Mouse (Mus musculus) hindbrain, embryonic 15.5 days (tissue): ENCODE measurements around the gene Lamc2. TPM values are rescaled to one million over a fixed set of nuclear protein-coding genes. Genes with fewer than 3 reads are reported as not detected.
A peak's percentile ranks its signal among the peaks of the same experiment; 100 is the strongest.

Experiments
- ATAC-seq: fragments of 200-750 bp; cut with Nextera tagmentation; 2 replicates; pipeline ENCODE4 v1.8.0; 2017; ENCODE audit warnings: low read depth, moderate number of reproducible peaks, moderate TSS enrichment; ENCODE audit not compliant: low FRiP score
- H3K27ac ChIP-seq: fragments of 300-500 bp; sonication (generic); replicated peaks from 2 replicates; pipeline ENCODE4 v1.5.1; 2015; ENCODE audit warnings: mild to moderate bottlenecking, inconsistent platforms
- H3K27me3 ChIP-seq: fragments of 300-500 bp; sonication (generic); 2 replicates; pipeline ENCODE4 v1.6.1; 2015; ENCODE audit warnings: control low read depth, inconsistent platforms
- H3K36me3 ChIP-seq: fragments of 300-500 bp; sonication (generic); 2 replicates; pipeline ENCODE4 v1.6.1; 2015; ENCODE audit warnings: control low read depth, inconsistent platforms
- H3K4me1 ChIP-seq: fragments of 300-500 bp; sonication (generic); replicated peaks from 2 replicates; pipeline ENCODE4 v1.6.1; 2015; ENCODE audit warnings: control low read depth, inconsistent platforms
- H3K4me2 ChIP-seq: fragments of 300-500 bp; sonication (generic); 2 replicates; pipeline ENCODE4 v1.6.1; 2015; ENCODE audit warnings: moderate library complexity, mild to moderate bottlenecking, inconsistent platforms
- H3K4me3 ChIP-seq: fragments of 300-500 bp; sonication (generic); 2 replicates; pipeline ENCODE4 v1.5.1; 2015; ENCODE audit warnings: mild to moderate bottlenecking, inconsistent platforms
- H3K9ac ChIP-seq: fragments of 300-500 bp; sonication (generic); 2 replicates; pipeline ENCODE4 v1.6.1; 2015; ENCODE audit warnings: inconsistent platforms
- H3K9me3 ChIP-seq: fragments of 300-500 bp; sonication (generic); 2 replicates; pipeline ENCODE4 v1.6.1; 2016; ENCODE audit warnings: control low read depth, inconsistent platforms
- WGBS: fragments of 180-500 bp; shearing (Covaris S2); methylation state at CpG from one replicate; pipeline ENCODE4 v1.1.7; 2015; 5-methylcytosine and 5-hydroxymethylcytosine counted together
- polyA plus RNA-seq: library from polyadenylated mRNA; unstranded; fragments of >200 nt; fragmentation: Nextera tagmentation; extraction: Ambion mirVana; gene quantifications from 2 replicates; pipeline ENCODE4 v1.2.1, GENCODE M21; 2015

Lamc2 gene
- polyA plus RNA-seq, 1 experiment from 2014 or later: 2.8 TPM

GRCm38 (mm10) chr1:153202195-153202594 lies 15.9 kb upstream of the Lamc2 start:
- Histone ChIP-seq H3K27me3 (no peaks in the 10 kb centered on the region), H3K9me3 (no peaks in the 10 kb centered on the region), H3K36me3 (no peaks in the 10 kb centered on the region), H3K4me3 (no peak overlapping the region), H3K4me2 (no peak overlapping the region), H3K4me1 (0 out of 2 replicates have a peak, but pooled peaks cover 6% of the 10 kb centered on the region), H3K27ac (no peak overlapping the region), H3K9ac (no peak overlapping the region)
- ATAC-seq: no peak
- WGBS: 17% methylated on average over 8 of the region's 8 CpGs

GRCm38 (mm10) chr1:153201448-153201847 lies 15.2 kb upstream of the Lamc2 start:
- WGBS: 38% methylated on average over 14 of the region's 14 CpGs
- ATAC-seq: no peak
- no peaks in the 10 kb centered on the region for H3K27me3 ChIP-seq
- H3K9me3 ChIP-seq: no peaks in the 10 kb centered on the region
- no peak overlapping the region for H3K4me3 ChIP-seq
- H3K9ac ChIP-seq: no peak overlapping the region
- H3K27ac ChIP-seq: no peak overlapping the region
- no peak overlapping the region for H3K4me2 ChIP-seq
- no peaks in the 10 kb centered on the region for H3K36me3 ChIP-seq
- H3K4me1 ChIP-seq: 0 out of 2 replicates have a peak, but pooled peaks cover 6% of the 10 kb centered on the region

- H3K27me3 ChIP-seq: no peaks in the 10 kb centered on the region
- H3K4me2 ChIP-seq: no peak overlapping the region
- no peak overlapping the region for H3K9ac ChIP-seq
- H3K36me3 ChIP-seq: no peaks in the 10 kb centered on the region
- H3K4me1 ChIP-seq: 0 out of 2 replicates have a peak, but pooled peaks cover 7% of the 10 kb centered on the region
- no peak for ATAC-seq
- H3K4me3 ChIP-seq: no peak overlapping the region
- no peaks in the 10 kb centered on the region for H3K9me3 ChIP-seq
- H3K27ac ChIP-seq: no peak overlapping the region
- WGBS: 87% methylated on average over 3 of the region's 3 CpGs
Measured at GRCm38 (mm10) chr1:153197316-153197850, 11.1 kb upstream of the Lamc2 start.

GRCm38 (mm10) chr1:153192945-153193344 lies 6.7 kb upstream of the Lamc2 start:
- ATAC-seq: no peak
- H3K4me2 ChIP-seq: no peak overlapping the region
- no peaks in the 10 kb centered on the region for H3K36me3 ChIP-seq
- peaks cover 15% of the 10 kb centered on the region; the same call in 1 of the 2 replicates for H3K4me1 ChIP-seq
- H3K9ac ChIP-seq: no peak overlapping the region
- H3K9me3 ChIP-seq: no peaks in the 10 kb centered on the region
- no peak overlapping the region for H3K27ac ChIP-seq
- no peak overlapping the region for H3K4me3 ChIP-seq
- 0 out of 2 replicates have a peak, but pooled peaks cover 3% of the 10 kb centered on the region for H3K27me3 ChIP-seq
- 77% methylated on average over 6 of the region's 6 CpGs for WGBS

- Histone ChIP-seq H3K27ac (peak overlapping the region; percentile 45; the same call in 1 of the 2 replicates), H3K4me3 (no peak overlapping the region), H3K9me3 (no peaks in the 10 kb centered on the region), H3K27me3 (0 out of 2 replicates have a peak, but pooled peaks cover 6% of the 10 kb centered on the region), H3K4me1 (peaks cover 15% of the 10 kb centered on the region; the same call in 1 of the 2 replicates), H3K4me2 (no peak overlapping the region), H3K9ac (no peak overlapping the region), H3K36me3 (no peaks in the 10 kb centered on the region)
- ATAC-seq: no peak
- 77% methylated on average over 4 of the region's 4 CpGs for WGBS
Measured at GRCm38 (mm10) chr1:153192379-153192778, 6.1 kb upstream of the Lamc2 start.

- H3K27ac ChIP-seq: peak overlapping the region; percentile 45; the same call in 1 of the 2 replicates
- H3K4me3 ChIP-seq: no peak overlapping the region
- H3K36me3 ChIP-seq: no peaks in the 10 kb centered on the region
- no peak overlapping the region for H3K9ac ChIP-seq
- peaks cover 8% of the 10 kb centered on the region for H3K27me3 ChIP-seq
- H3K4me2 ChIP-seq: peak overlapping the region; percentile 14
- peak; percentile 74 for ATAC-seq
- WGBS: 4% methylated on average over 5 of the region's 5 CpGs
- H3K4me1 ChIP-seq: peaks cover 15% of the 10 kb centered on the region; the same call in 1 of the 2 replicates
- H3K9me3 ChIP-seq: no peaks in the 10 kb centered on the region
Measured at GRCm38 (mm10) chr1:153191943-153192329, 5.7 kb upstream of the Lamc2 start.

GRCm38 (mm10) chr1:153191237-153191942 lies 5.1 kb upstream of the Lamc2 start:
- H3K9ac ChIP-seq: no peak overlapping the region
- ATAC-seq: no peak
- WGBS: 30% methylated on average over 15 of the region's 15 CpGs
- H3K27me3 ChIP-seq: peaks cover 13% of the 10 kb centered on the region
- H3K36me3 ChIP-seq: no peaks in the 10 kb centered on the region
- peaks cover 15% of the 10 kb centered on the region; the same call in 1 of the 2 replicates for H3K4me1 ChIP-seq
- H3K9me3 ChIP-seq: no peaks in the 10 kb centered on the region
- H3K27ac ChIP-seq: peak overlapping the region; percentile 45; the same call in 1 of the 2 replicates
- no peak overlapping the region for H3K4me3 ChIP-seq
- H3K4me2 ChIP-seq: peak overlapping the region; percentile 14

- H3K4me3 ChIP-seq: no peak overlapping the region
- 83% methylated on average over 3 of the region's 3 CpGs for WGBS
- H3K4me2 ChIP-seq: no peak overlapping the region
- H3K9ac ChIP-seq: no peak overlapping the region
- H3K27ac ChIP-seq: no peak overlapping the region
- peaks cover 29% of the 10 kb centered on the region for H3K27me3 ChIP-seq
- peaks cover 26% of the 10 kb centered on the region for H3K4me1 ChIP-seq
- ATAC-seq: no peak
- no peaks in the 10 kb centered on the region for H3K9me3 ChIP-seq
- no peaks in the 10 kb centered on the region for H3K36me3 ChIP-seq
Measured at GRCm38 (mm10) chr1:153188081-153188480, 1.8 kb upstream of the Lamc2 start.

GRCm38 (mm10) chr1:153180586-153181289 lies 5.5 kb downstream of the Lamc2 start:
- ATAC-seq: 0 out of 2 replicates have a peak, but pooled peaks have one; percentile 38
- no peaks in the 10 kb centered on the region for H3K9me3 ChIP-seq
- peaks cover 5% of the 10 kb centered on the region for H3K4me1 ChIP-seq
- no peak overlapping the region for H3K27ac ChIP-seq
- peaks cover 12% of the 10 kb centered on the region for H3K27me3 ChIP-seq
- H3K36me3 ChIP-seq: no peaks in the 10 kb centered on the region
- H3K4me2 ChIP-seq: no peak overlapping the region
- 56% methylated on average over 9 of the region's 9 CpGs for WGBS
- H3K9ac ChIP-seq: no peak overlapping the region
- H3K4me3 ChIP-seq: no peak overlapping the region

- Histone ChIP-seq H3K27me3 (peaks cover 10% of the 10 kb centered on the region), H3K4me1 (no peaks in the 10 kb centered on the region), H3K9me3 (no peaks in the 10 kb centered on the region), H3K36me3 (no peaks in the 10 kb centered on the region), H3K9ac (no peak overlapping the region), H3K27ac (no peak overlapping the region), H3K4me2 (no peak overlapping the region), H3K4me3 (no peak overlapping the region)
- ATAC-seq: no peak
- 75% methylated on average over 4 of the region's 4 CpGs for WGBS
Measured at GRCm38 (mm10) chr1:153180160-153180559, 6.1 kb downstream of the Lamc2 start.

- 0 out of 2 replicates have a peak, but pooled peaks have one; percentile 30 for ATAC-seq
Measured at GRCm38 (mm10) chr1:153174801-153175200, 11.4 kb downstream of the Lamc2 start.

GRCm38 (mm10) chr1:153173276-153173675 lies 13.0 kb downstream of the Lamc2 start:
- no peaks in the 10 kb centered on the region for H3K27me3 ChIP-seq
- H3K4me1 ChIP-seq: no peaks in the 10 kb centered on the region
- H3K27ac ChIP-seq: no peak overlapping the region
- ATAC-seq: no peak
- H3K9me3 ChIP-seq: no peaks in the 10 kb centered on the region
- no peak overlapping the region for H3K4me2 ChIP-seq
- H3K9ac ChIP-seq: no peak overlapping the region
- 70% methylated on average over 3 of the region's 3 CpGs for WGBS
- H3K4me3 ChIP-seq: no peak overlapping the region
- H3K36me3 ChIP-seq: no peaks in the 10 kb centered on the region

More at GRCm38 (mm10) chr1:153174801-153175200, 11.4 kb downstream of the Lamc2 start:
- no peaks in the 10 kb centered on the region for H3K36me3 ChIP-seq
- 64% methylated on average over 12 of the region's 12 CpGs for WGBS
- no peak overlapping the region for H3K4me3 ChIP-seq
- no peak overlapping the region for H3K4me2 ChIP-seq
- H3K9me3 ChIP-seq: no peaks in the 10 kb centered on the region
- H3K4me1 ChIP-seq: no peaks in the 10 kb centered on the region
- no peak overlapping the region for H3K9ac ChIP-seq
- H3K27me3 ChIP-seq: no peaks in the 10 kb centered on the region
- no peak overlapping the region for H3K27ac ChIP-seq
